Mouse (Mus musculus) brain, embryonic 14.5 days (tissue): ENCODE measurements around the gene Tmem246.

Experiments used
- CTCF ChIP-seq: fragments of 200-500 bp; IDR thresholded peaks from 2 replicates; pipeline ENCODE4 v1.5.1; 2012; ENCODE audit warnings: inconsistent platforms, mild to moderate bottlenecking, moderate library complexity, borderline replicate concordance; ENCODE audit not compliant: insufficient read depth, insufficient read length; ENCODE audit errors: extremely low read depth
- POLR2A ChIP-seq: fragments of 200-500 bp; IDR thresholded peaks from 2 replicates; pipeline ENCODE4 v1.6.1; 2012; ENCODE audit warnings: mild to moderate bottlenecking, inconsistent platforms, borderline replicate concordance; ENCODE audit not compliant: poor library complexity, insufficient read depth, insufficient read length, severe bottlenecking; ENCODE audit errors: extremely low read depth

DNA sequence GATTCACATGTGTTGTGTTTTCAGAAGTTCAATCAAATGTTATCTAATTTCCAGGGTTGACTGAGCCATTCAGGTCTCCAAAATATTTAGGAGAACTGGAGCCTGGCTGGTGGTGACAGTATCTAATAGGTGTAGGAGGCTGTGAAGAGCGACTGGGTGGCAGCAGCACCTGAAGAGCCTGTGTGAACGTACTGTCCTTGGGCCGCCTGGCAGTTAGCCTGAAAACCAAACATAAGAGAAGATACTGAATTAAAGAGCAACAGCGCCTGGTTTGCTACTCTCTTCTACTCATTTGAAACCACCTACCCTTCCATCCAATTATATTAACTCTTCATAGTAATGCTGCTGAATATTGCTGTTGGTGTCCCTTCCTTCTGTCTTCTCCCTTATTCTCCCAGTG, 61.0 kb downstream of the Tmem246 start:
- TF ChIP-seq POLR2A (no peak), CTCF (no peak)
